Mouse (Mus musculus): ENCODE measurements around the gene Art1. TPM values are rescaled to one million over a fixed set of nuclear protein-coding genes. Genes with fewer than 3 reads are reported as not detected.

Art1 gene
- polyA plus RNA-seq, 1 experiment from 2014 or later, result 1.4 TPM

- no peak within 1 kb of the TSS for H3K4me3 ChIP-seq
- H3K4me2 ChIP-seq, result no peak within 1 kb of the TSS
- no peak for ATAC-seq (ENCODE audit: insufficient number of reproducible peaks, insufficient read depth, low FRiP score, low TSS enrichment, low read depth)
- no peak within 1 kb of the TSS for H3K27ac ChIP-seq
- no peaks in the 10 kb centered on the region for H3K27me3 ChIP-seq
- H3K9me3 ChIP-seq, result no peaks in the 10 kb centered on the region
- no peak within 1 kb of the TSS for H3K9ac ChIP-seq
- no peaks in the 10 kb centered on the region for H3K36me3 ChIP-seq
- peaks cover 4% of the 10 kb centered on the region; the same call in 1 of the 2 replicates for H3K4me1 ChIP-seq
- 75% methylated on average over 7 of the region's 7 CpGs for WGBS
Observed at GRCm38 (mm10) chr7:102109171-102109570, 7.6 kb downstream of the Art1 start, which contains the start of gene Art5. TSS of gene Art5 (minus strand) at chr7:102109489.

- Histone ChIP-seq H3K36me3 (no peaks in the 10 kb centered on the region), H3K9ac (no peak overlapping the region), H3K4me1 (peaks cover 4% of the 10 kb centered on the region; the same call in 1 of the 2 replicates), H3K27me3 (no peaks in the 10 kb centered on the region), H3K27ac (no peak overlapping the region), H3K9me3 (no peaks in the 10 kb centered on the region), H3K4me2 (no peak overlapping the region), H3K4me3 (no peak overlapping the region)
- WGBS, result 87% methylated on average over 4 of the region's 4 CpGs
- ATAC-seq (ENCODE audit: insufficient number of reproducible peaks, insufficient read depth, low FRiP score, low TSS enrichment, low read depth), result no peak
Observed at GRCm38 (mm10) chr7:102109746-102110145, 8.2 kb downstream of the Art1 start.

GRCm38 (mm10) chr7:102113151-102113729 is 11.7 kb downstream of the Art1 start:
- Histone ChIP-seq H3K9me3 (no peaks in the 10 kb centered on the region), H3K4me3 (no peak overlapping the region), H3K36me3 (peaks cover 2% of the 10 kb centered on the region), H3K27me3 (no peaks in the 10 kb centered on the region), H3K9ac (no peak overlapping the region), H3K4me1 (no peaks in the 10 kb centered on the region), H3K4me2 (no peak overlapping the region), H3K27ac (no peak overlapping the region)
- ATAC-seq (ENCODE audit: insufficient number of reproducible peaks, insufficient read depth, low FRiP score, low TSS enrichment, low read depth), result no peak
- 84% methylated on average over 45 of the region's 45 CpGs for WGBS

GRCm38 (mm10) chr7:102116579-102117331 is 15.2 kb downstream of the Art1 start, which contains the start of gene Chrna10:
TSS of gene Chrna10 (minus strand) at chr7:102116828.
- H3K4me1 ChIP-seq, result no peaks in the 10 kb centered on the region
- peaks cover 36% of the 10 kb centered on the region for H3K36me3 ChIP-seq
- H3K9ac ChIP-seq, result no peak within 1 kb of the TSS
- no peak for ATAC-seq (ENCODE audit: insufficient number of reproducible peaks, insufficient read depth, low FRiP score, low TSS enrichment, low read depth)
- H3K4me2 ChIP-seq, result no peak within 1 kb of the TSS
- no peak within 1 kb of the TSS for H3K27ac ChIP-seq
- no peak within 1 kb of the TSS for H3K4me3 ChIP-seq
- H3K27me3 ChIP-seq, result no peaks in the 10 kb centered on the region
- 47% methylated on average over 7 of the region's 7 CpGs for WGBS
- no peaks in the 10 kb centered on the region for H3K9me3 ChIP-seq

- H3K9ac ChIP-seq, result no peak overlapping the region
- H3K27ac ChIP-seq, result no peak overlapping the region
- no peaks in the 10 kb centered on the region for H3K9me3 ChIP-seq
- H3K4me1 ChIP-seq, result no peaks in the 10 kb centered on the region
- no peak overlapping the region for H3K4me2 ChIP-seq
- no peaks in the 10 kb centered on the region for H3K27me3 ChIP-seq
- no peak for ATAC-seq (ENCODE audit: insufficient number of reproducible peaks, insufficient read depth, low FRiP score, low TSS enrichment, low read depth)
- H3K4me3 ChIP-seq, result no peak overlapping the region
- H3K36me3 ChIP-seq, result peaks cover 43% of the 10 kb centered on the region
- WGBS, result 61% methylated on average over 6 of the region's 6 CpGs
Observed at GRCm38 (mm10) chr7:102117382-102117781, 15.8 kb downstream of the Art1 start.

GRCm38 (mm10) chr7:102120326-102120725 is 18.8 kb downstream of the Art1 start:
- no peaks in the 10 kb centered on the region for H3K27me3 ChIP-seq
- peaks cover 72% of the 10 kb centered on the region for H3K36me3 ChIP-seq
- no peaks in the 10 kb centered on the region for H3K4me1 ChIP-seq
- H3K4me3 ChIP-seq, result no peak overlapping the region
- H3K9me3 ChIP-seq, result no peaks in the 10 kb centered on the region
- no peak overlapping the region for H3K9ac ChIP-seq
- H3K27ac ChIP-seq, result no peak overlapping the region
- H3K4me2 ChIP-seq, result no peak overlapping the region
- no peak for ATAC-seq (ENCODE audit: insufficient number of reproducible peaks, insufficient read depth, low FRiP score, low TSS enrichment, low read depth)
- 95% methylated on average over 10 of the region's 10 CpGs for WGBS

GRCm38 (mm10) chr7:102132395-102132794 is 30.9 kb downstream of the Art1 start:
- Histone ChIP-seq H3K4me3 (no peak overlapping the region), H3K27ac (no peak overlapping the region), H3K4me2 (no peak overlapping the region), H3K36me3 (peaks cover 81% of the 10 kb centered on the region), H3K27me3 (no peaks in the 10 kb centered on the region), H3K4me1 (no peaks in the 10 kb centered on the region), H3K9me3 (no peaks in the 10 kb centered on the region), H3K9ac (no peak overlapping the region)
- ATAC-seq (ENCODE audit: insufficient number of reproducible peaks, insufficient read depth, low FRiP score, low TSS enrichment, low read depth), result no peak
- WGBS, result 93% methylated on average over 4 of the region's 4 CpGs

DNA sequence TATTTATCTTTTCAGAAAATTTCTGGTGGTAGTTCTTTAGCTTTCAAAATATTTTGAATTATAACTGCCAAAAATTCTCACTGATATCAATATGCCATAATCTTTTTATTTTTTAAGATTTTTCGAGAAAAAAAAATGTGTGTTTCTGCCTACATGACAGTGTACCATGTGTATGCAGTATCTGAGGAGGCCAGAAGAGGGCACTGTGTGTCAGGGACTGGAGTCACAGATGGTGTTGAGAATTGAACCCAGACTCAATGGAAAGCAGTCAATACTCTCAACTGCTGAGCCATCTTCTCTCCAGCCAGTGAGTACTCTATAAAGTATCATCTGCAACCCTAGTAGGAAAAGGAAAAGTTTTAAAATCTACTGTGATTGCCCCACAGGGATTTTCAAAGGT is 35.9 kb downstream of the Art1 start:
- Histone ChIP-seq H3K4me2 (no peak overlapping the region), H3K4me3 (no peak overlapping the region), H3K4me1 (no peaks in the 10 kb centered on the region), H3K9ac (no peak overlapping the region), H3K36me3 (peaks cover 86% of the 10 kb centered on the region), H3K27ac (no peak overlapping the region), H3K9me3 (no peaks in the 10 kb centered on the region), H3K27me3 (no peaks in the 10 kb centered on the region)
- ATAC-seq (ENCODE audit: insufficient number of reproducible peaks, insufficient read depth, low FRiP score, low TSS enrichment, low read depth), result no peak
- WGBS, result 95% methylated on average over 1 of the region's 1 CpGs

DNA sequence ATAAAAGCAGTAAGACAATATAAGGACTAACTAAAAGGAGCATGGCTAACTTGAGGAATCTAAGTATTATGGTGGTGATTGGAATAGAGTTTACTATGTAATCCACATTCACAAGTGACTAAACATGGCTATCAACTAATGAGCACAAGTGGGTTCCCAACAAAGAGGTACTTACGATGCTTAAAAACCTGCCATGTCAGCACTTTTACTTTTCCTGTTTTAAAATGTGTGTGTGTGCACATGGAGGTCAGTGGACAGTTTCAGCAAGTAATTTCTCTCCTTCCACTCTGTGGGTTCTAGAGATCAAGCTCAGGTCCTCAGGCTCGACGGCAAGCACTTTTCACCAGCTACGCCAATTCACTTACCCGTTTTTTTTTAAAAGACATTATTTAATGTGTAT is 36.4 kb downstream of the Art1 start:
- Histone ChIP-seq H3K36me3 (peaks cover 85% of the 10 kb centered on the region), H3K4me1 (no peaks in the 10 kb centered on the region), H3K27ac (no peak overlapping the region), H3K4me2 (no peak overlapping the region), H3K9me3 (no peaks in the 10 kb centered on the region), H3K9ac (no peak overlapping the region), H3K4me3 (no peak overlapping the region), H3K27me3 (no peaks in the 10 kb centered on the region)
- WGBS, result 95% methylated on average over 5 of the region's 5 CpGs
- ATAC-seq (ENCODE audit: insufficient number of reproducible peaks, insufficient read depth, low FRiP score, low TSS enrichment, low read depth), result no peak

- WGBS, result 95% methylated on average over 5 of the region's 5 CpGs
- H3K36me3 ChIP-seq, result peaks cover 56% of the 10 kb centered on the region
Observed at GRCm38 (mm10) chr7:102153691-102154090, 52.1 kb downstream of the Art1 start.

More at GRCm38 (mm10) chr7:102153691-102154090, 52.1 kb downstream of the Art1 start:
- Histone ChIP-seq H3K27me3 (no peaks in the 10 kb centered on the region), H3K4me1 (no peaks in the 10 kb centered on the region), H3K27ac (no peak overlapping the region), H3K9ac (no peak overlapping the region), H3K4me2 (no peak overlapping the region), H3K4me3 (no peak overlapping the region), H3K9me3 (no peaks in the 10 kb centered on the region)
- no peak for ATAC-seq (ENCODE audit: insufficient number of reproducible peaks, insufficient read depth, low FRiP score, low TSS enrichment, low read depth)
